Mouse (Mus musculus) gastrocnemius, adult 8-10 months (tissue): ENCODE results near the gene Szrd1. TPM values are rescaled to one million over a fixed set of nuclear protein-coding genes. Genes with fewer than 3 reads are reported as not detected.

ENCODE experiments used
- DNase-seq, 2 experiments: peaks; one replicate each; pipeline ENCODE4 v3.0.0; 2022; ENCODE audit warnings: low spot score in 2 of 2
- total RNA-seq, 4 experiments: library from RNA; stranded (reverse); gene quantifications; 2 replicates each; pipeline ENCODE4 v1.2.4; 2022

The Szrd1 gene
- total RNA-seq, 4 experiments from 2014 or later = 137 to 140 (median 139) TPM

DNA sequence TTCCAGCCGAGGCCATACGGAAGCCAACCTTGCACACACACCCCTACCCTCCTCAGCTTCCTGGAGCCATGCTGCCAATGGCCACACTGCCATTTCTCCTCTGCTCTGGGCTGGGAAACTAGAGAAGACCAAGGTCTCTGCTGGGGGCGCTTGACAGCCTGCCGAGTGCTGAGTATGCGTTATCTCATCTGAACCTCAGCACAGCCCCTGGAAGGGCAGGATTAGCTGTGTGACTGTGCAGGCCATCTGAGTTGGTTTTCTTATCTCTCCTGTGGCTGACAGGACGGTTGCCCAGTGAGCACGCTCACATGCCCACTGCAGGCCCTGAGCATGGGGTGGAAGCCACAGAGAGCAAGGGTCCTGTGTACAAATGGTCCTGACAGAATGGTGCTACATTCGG, 70.9 kb downstream of the Szrd1 start:
- no peak for DNase-seq

GRCm38 (mm10) chr4:141067516-141068046, 72.0 kb downstream of the Szrd1 start:
- DNase-seq = no peak

DNA sequence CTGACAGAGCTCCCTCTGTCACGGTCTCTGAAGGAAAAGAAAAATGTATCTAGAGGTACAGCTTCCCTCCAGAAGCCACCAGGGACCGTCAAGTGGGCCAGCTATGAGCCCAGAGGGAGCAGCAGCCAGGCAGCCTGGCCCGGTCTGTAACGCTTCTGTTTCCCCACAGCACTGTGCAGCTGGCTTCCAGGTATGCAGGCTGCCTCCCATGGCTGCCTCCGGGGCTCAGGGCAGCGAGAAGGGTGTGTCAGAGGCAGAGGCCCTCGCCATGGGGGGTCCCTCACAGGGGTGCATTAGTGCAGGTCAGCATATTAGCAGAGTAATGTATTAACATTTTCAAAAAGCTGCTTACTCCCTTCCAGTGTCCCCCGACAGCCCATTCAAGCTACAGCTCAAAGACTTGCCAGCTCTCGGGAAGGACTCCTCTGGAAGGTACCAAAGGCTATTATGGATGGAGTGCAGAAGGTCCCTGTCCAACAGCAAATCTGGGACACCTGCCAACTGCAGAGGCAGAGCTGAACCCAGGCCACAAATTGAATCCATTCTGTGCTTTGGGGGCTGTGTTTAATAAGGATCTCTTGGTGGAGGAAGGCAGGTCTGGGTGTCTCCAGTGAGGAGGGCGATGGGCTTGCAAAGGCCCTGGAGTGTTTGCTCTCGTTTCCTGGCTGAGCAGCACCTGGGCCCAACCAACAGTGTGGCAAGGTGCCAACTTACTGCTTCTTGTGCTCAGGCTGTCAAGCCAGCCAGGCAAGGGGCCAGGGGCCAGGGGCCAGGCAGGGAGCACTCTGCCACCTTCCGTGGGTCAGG, 72.7 kb downstream of the Szrd1 start:
- DNase-seq = peak; percentile 37 to 62

- DNase-seq = peak; percentile 45 to 69
These were observed 74.5 kb downstream of the Szrd1 start for GRCm38 (mm10) chr4:141065123-141065522.

DNA sequence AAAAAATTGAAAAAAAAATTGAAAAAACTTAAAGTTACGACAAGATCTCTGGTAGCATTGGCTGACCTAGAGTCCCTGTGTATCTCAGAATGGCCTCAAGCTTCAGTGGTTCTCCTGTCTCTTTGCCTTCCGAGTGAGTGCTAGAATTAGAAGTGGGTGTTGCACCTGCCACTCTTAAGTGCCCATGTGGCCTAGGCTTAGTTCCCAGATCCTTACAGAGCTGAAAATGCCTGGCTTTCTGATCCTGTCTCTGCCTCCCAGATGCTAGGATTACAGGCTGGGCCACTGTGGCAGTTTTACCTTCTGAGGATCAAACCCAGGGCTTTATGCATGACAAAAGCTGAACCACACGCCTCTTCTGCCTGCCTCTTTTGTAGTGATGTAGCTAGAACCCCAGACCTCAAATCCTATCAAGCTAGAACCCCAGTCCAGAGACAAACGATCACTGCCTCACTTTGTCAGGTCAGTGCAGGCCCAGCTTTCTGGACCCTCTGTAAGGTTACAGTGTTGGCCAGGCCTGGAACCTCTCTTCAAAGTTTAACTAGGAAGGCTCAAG, 75.4 kb downstream of the Szrd1 start:
- DNase-seq = no peak

Other genes starting within 250 kb of the Szrd1 start
- 100 to 1,000 TPM in 2 of 4 experiments, 10 to 100 TPM in 2; 91.7 to 147 (median 109) TPM for gene Padi2, start 233.4 kb downstream of the Szrd1 start, total RNA-seq
- 100 to 1,000 TPM; 520 to 588 (median 538) TPM for gene Sdhb, start 178.6 kb downstream of the Szrd1 start, total RNA-seq
- 10 to 100 TPM; 17.2 to 22.5 (median 18.4) TPM for gene Atp13a2, start 152.9 kb downstream of the Szrd1 start, total RNA-seq
- gene Mfap2, start 129.4 kb downstream of the Szrd1 start, total RNA-seq = 1 to 10 TPM in 2 of 4 experiments, under 1 TPM in 2; 0.48 to 2.2 (median 1.3) TPM
- gene Crocc, start 79.2 kb downstream of the Szrd1 start, total RNA-seq = 1 to 10 TPM; 1.2 to 2.2 (median 1.9) TPM
- 10 to 100 TPM; 12.0 to 19.2 (median 13.8) TPM for gene Necap2, start 61.4 kb downstream of the Szrd1 start, total RNA-seq
- gene Spata21, start 51.4 kb downstream of the Szrd1 start, total RNA-seq = not detected
- gene Fbxo42, start 8.1 kb upstream of the Szrd1 start, total RNA-seq = 10 to 100 TPM in 3 of 4 experiments, 1 to 10 TPM in 1; 9.3 to 11.2 (median 10.7) TPM
- gene Rsg1, start 74.2 kb upstream of the Szrd1 start, total RNA-seq = 1 to 10 TPM in 1 of 4 experiments, not detected in 3; 1.4 TPM
- gene Arhgef19, start 99.7 kb upstream of the Szrd1 start, total RNA-seq = 1 to 10 TPM in 1 of 4 experiments, under 1 TPM in 3; 0.10 to 1.1 (median 0.22) TPM
- 1 to 10 TPM in 3 of 4 experiments, under 1 TPM in 1; 0.85 to 2.0 (median 1.8) TPM for gene Epha2, start 161.5 kb upstream of the Szrd1 start, total RNA-seq
- gene Fam131c, start 228.4 kb upstream of the Szrd1 start, total RNA-seq = under 1 TPM in 2 of 4 experiments, not detected in 2; 0.17 to 0.27 TPM